Mouse (Mus musculus) embryonic stem cell, embryonic (primary cell): ENCODE measurements around the gene D17H6S53E.

Experiments used
- CTCF ChIA-PET, 4 experiments: fragments of 300-600 bp in 2 of 4; fragments of 350-600 bp in 2 of 4; sonication (Branson Sonifier 250); formaldehyde crosslinking; loops; one replicate each; lab custom pipeline; 2022; ENCODE audit warnings: inconsistent platforms in 2 of 4; lab: Charles Lee
- POLR2A ChIA-PET, 4 experiments: fragments of 300-600 bp in 2 of 4; fragments of 350-600 bp in 2 of 4; sonication (Branson Sonifier 250); formaldehyde crosslinking; loops; one replicate each; lab custom pipeline; 2022; ENCODE audit warnings: antibody characterized with exemption in 4 of 4, inconsistent platforms in 1 of 4; lab: Charles Lee

The D17H6S53E gene

GRCm38 (mm10) chr17:35134801-35135590 lies 8.8 kb downstream of the D17H6S53E start, which contains the start of gene Bag6:
Bag6 (plus strand) TSS chr17:35135178.
- CTCF ChIA-PET = no interaction called here
- POLR2A ChIA-PET = interaction anchor here in 2 of 4 experiments (0.6 to 1.5 kb wide), 7 partner anchors 9 to 752 kb away, joined by 3 to 6 read pairs (median 5); partner anchors contain the start of genes Csnk2b (in 2 of the 2), Gpank1 (in 2 of the 2), D17H6S53E (in 1 of the 2) and Ddx39b (in 1 of the 2)

GRCm38 (mm10) chr17:35135591-35136320 lies 9.6 kb downstream of the D17H6S53E start:
- ChIA-PET CTCF (interaction anchor here in 1 of 4 experiments (0.6 kb wide), 2 partner anchors 107 to 174 kb away, joined by 3 to 4 read pairs; no protein-coding TSS in a partner anchor), POLR2A (interaction anchor here (0.6 to 21.3 kb wide), 16 partner anchors 9 to 183 kb away, joined by 3 to 561 read pairs (median 3); partner anchors contain the start of genes Prrc2a (in 2 of the 4), Csnk2b (in 1 of the 4), D17H6S53E (in 1 of the 4) and Ddx39b (in 1 of the 4))

- ChIA-PET POLR2A (interaction anchor here (1.0 to 21.3 kb wide), 17 partner anchors 9 to 135 kb away, joined by 3 to 561 read pairs (median 7); partner anchors contain the start of genes Csnk2b (in 2 of the 4), D17H6S53E (in 2 of the 4), Gpank1 (in 2 of the 4) and Prrc2a (in 2 of the 4)), CTCF (interaction anchor here in 1 of 4 experiments (0.6 kb wide), 1 partner anchor 51 kb away, joined by 3 read pairs; no protein-coding TSS in a partner anchor)
Observed at GRCm38 (mm10) chr17:35139269-35139668, 13.1 kb downstream of the D17H6S53E start.

GRCm38 (mm10) chr17:35140490-35140996 lies 14.4 kb downstream of the D17H6S53E start:
- CTCF ChIA-PET = interaction anchor here in 1 of 4 experiments (0.6 to 0.8 kb wide), 2 partner anchors 9 to 28 kb away, joined by 5 read pairs; partner anchors contain the start of gene Apom
- POLR2A ChIA-PET = interaction anchor here in 3 of 4 experiments (0.6 to 21.3 kb wide), 11 partner anchors 9 to 103 kb away, joined by 3 to 561 read pairs (median 4); partner anchors contain the start of genes D17H6S53E (in 2 of the 3), Prrc2a (in 2 of the 3), Apom (in 1 of the 3) and Csnk2b (in 1 of the 3)

GRCm38 (mm10) chr17:35141971-35142370 lies 15.8 kb downstream of the D17H6S53E start:
- CTCF ChIA-PET = interaction anchor here in 1 of 4 experiments (1.3 kb wide), 1 partner anchor 27 kb away, joined by 5 read pairs; no protein-coding TSS in a partner anchor
- POLR2A ChIA-PET = interaction anchor here in 2 of 4 experiments (0.6 to 21.3 kb wide), 16 partner anchors 10 to 189 kb away, joined by 3 to 561 read pairs (median 6); partner anchors contain the start of genes Apom (in 2 of the 2), Csnk2b (in 2 of the 2), D17H6S53E (in 2 of the 2) and Ddx39b (in 2 of the 2)

- ChIA-PET CTCF (interaction anchor here in 1 of 4 experiments (0.6 to 0.8 kb wide), 2 partner anchors 23 to 156 kb away, joined by 3 read pairs; no protein-coding TSS in a partner anchor), POLR2A (interaction anchor here (0.5 to 24.1 kb wide), 35 partner anchors 0 to 196 kb away, joined by 3 to 561 read pairs (median 6); partner anchors contain the start of genes Apom (in 3 of the 4), Prrc2a (in 3 of the 4), D17H6S53E (in 2 of the 4) and Csnk2b (in 1 of the 4))
Observed at GRCm38 (mm10) chr17:35146139-35146538, 20.0 kb downstream of the D17H6S53E start.

- ChIA-PET POLR2A (interaction anchor here (0.6 to 24.1 kb wide), 41 partner anchors 1 to 197 kb away, joined by 3 to 561 read pairs (median 7); partner anchors contain the start of genes D17H6S53E (in 4 of the 4), Ddx39b (in 3 of the 4), Prrc2a (in 3 of the 4) and Apom (in 2 of the 4)), CTCF (interaction anchor here in 1 of 4 experiments (0.6 to 0.9 kb wide), 2 partner anchors 21 to 111 kb away, joined by 4 read pairs; no protein-coding TSS in a partner anchor)
Observed at GRCm38 (mm10) chr17:35147348-35147747, 21.2 kb downstream of the D17H6S53E start.

GRCm38 (mm10) chr17:35147922-35148639 lies 21.9 kb downstream of the D17H6S53E start:
- ChIA-PET POLR2A (interaction anchor here (0.6 to 24.1 kb wide), 43 partner anchors 2 to 555 kb away, joined by 3 to 561 read pairs (median 5); partner anchors contain the start of genes D17H6S53E (in 3 of the 4), Ddx39b (in 3 of the 4), Apom (in 2 of the 4) and Csnk2b (in 2 of the 4)), CTCF (interaction anchor here in 1 of 4 experiments (0.6 to 1.2 kb wide), 3 partner anchors 19 to 111 kb away, joined by 3 to 4 read pairs (median 4); no protein-coding TSS in a partner anchor)

- POLR2A ChIA-PET = interaction anchor here (0.8 to 24.9 kb wide), 11 partner anchors 5 to 104 kb away, joined by 3 to 561 read pairs (median 5); partner anchors contain the start of genes Ddx39b (in 2 of the 4) and Prrc2a (in 1 of the 4)
- CTCF ChIA-PET = interaction anchor here in 2 of 4 experiments (1.0 kb wide), 2 partner anchors 16 to 17 kb away, joined by 3 read pairs; no protein-coding TSS in a partner anchor
Observed at GRCm38 (mm10) chr17:35152121-35152520, 25.9 kb downstream of the D17H6S53E start.

GRCm38 (mm10) chr17:35153077-35153476 lies 26.9 kb downstream of the D17H6S53E start:
- POLR2A ChIA-PET = interaction anchor here (0.7 to 24.9 kb wide), 12 partner anchors 4 to 191 kb away, joined by 3 to 561 read pairs (median 5); partner anchors contain the start of genes Ddx39b (in 2 of the 4) and Prrc2a (in 1 of the 4)
- CTCF ChIA-PET = interaction anchor here in 2 of 4 experiments (0.7 to 1.0 kb wide), 2 partner anchors 15 to 93 kb away, joined by 3 read pairs; no protein-coding TSS in a partner anchor

- CTCF ChIA-PET = interaction anchor here in 1 of 4 experiments (2.4 kb wide), 1 partner anchor 15 kb away, joined by 15 read pairs; no protein-coding TSS in a partner anchor
- POLR2A ChIA-PET = interaction anchor here (0.6 to 24.9 kb wide), 18 partner anchors 3 to 736 kb away, joined by 3 to 561 read pairs (median 8); partner anchors contain the start of genes Ddx39b (in 3 of the 4) and Prrc2a (in 3 of the 4)
Observed at GRCm38 (mm10) chr17:35153931-35154330, 27.8 kb downstream of the D17H6S53E start.

GRCm38 (mm10) chr17:35154616-35155015 lies 28.4 kb downstream of the D17H6S53E start:
- ChIA-PET CTCF (interaction anchor here in 2 of 4 experiments (1.7 to 2.5 kb wide), 2 partner anchors 12 to 14 kb away, joined by 6 to 15 read pairs (median 9); no protein-coding TSS in a partner anchor), POLR2A (interaction anchor here (0.6 to 24.9 kb wide), 25 partner anchors 3 to 735 kb away, joined by 3 to 561 read pairs (median 7); partner anchors contain the start of genes Ddx39b (in 4 of the 4), Prrc2a (in 3 of the 4), D17H6S53E (in 2 of the 4) and Apom (in 1 of the 4))

- ChIA-PET POLR2A (interaction anchor here (0.6 to 24.9 kb wide), 27 partner anchors 2 to 1909 kb away, joined by 3 to 561 read pairs (median 6); partner anchors contain the start of genes D17H6S53E (in 3 of the 4), Ddx39b (in 3 of the 4), Prrc2a (in 3 of the 4) and Apom (in 1 of the 4)), CTCF (interaction anchor here in 2 of 4 experiments (1.0 to 2.5 kb wide), 3 partner anchors 11 to 13 kb away, joined by 6 to 15 read pairs (median 8); no protein-coding TSS in a partner anchor)
Observed at GRCm38 (mm10) chr17:35155451-35155850, 29.3 kb downstream of the D17H6S53E start.

- CTCF ChIA-PET = interaction anchor here in 3 of 4 experiments (0.5 to 2.5 kb wide), 5 partner anchors 10 to 380 kb away, joined by 4 to 9 read pairs (median 8); no protein-coding TSS in a partner anchor
- POLR2A ChIA-PET = interaction anchor here (0.5 to 24.9 kb wide), 21 partner anchors 1 to 251 kb away, joined by 3 to 561 read pairs (median 6); partner anchors contain the start of genes Apom (in 2 of the 4), D17H6S53E (in 2 of the 4), Ddx39b (in 2 of the 4) and Csnk2b (in 1 of the 4)
Observed at GRCm38 (mm10) chr17:35156461-35157200, 30.5 kb downstream of the D17H6S53E start.
